Mouse (Mus musculus): ENCODE results near the gene Commd3.
A peak's percentile ranks its signal among the peaks of the same experiment; 100 is the strongest.

Commd3 gene

DNA sequence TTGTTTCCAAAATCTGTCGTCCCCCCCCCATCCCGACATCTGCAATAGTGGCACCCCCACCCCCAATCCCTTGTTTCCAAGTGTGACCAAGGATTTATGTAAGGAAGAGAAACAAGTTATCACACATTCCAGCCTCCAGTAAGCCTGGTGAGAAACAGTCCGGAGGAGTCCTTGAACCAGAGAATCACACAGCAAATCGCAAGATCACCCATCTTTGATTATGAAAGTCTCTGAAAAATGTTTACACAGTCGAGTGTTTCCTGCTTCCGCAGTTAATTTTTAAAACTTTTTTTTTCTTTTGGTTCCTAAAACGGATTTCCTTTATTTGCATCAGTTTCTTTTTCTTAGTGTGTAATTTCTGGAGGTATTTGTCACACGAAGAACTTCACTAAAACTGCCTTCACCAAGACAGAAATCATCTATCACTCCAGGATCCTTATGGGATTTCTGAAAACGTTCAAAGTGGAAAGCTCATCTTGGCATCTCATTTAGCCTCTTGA, 15.5 kb downstream of the Commd3 start:
- no peak for DNase-seq

DNA sequence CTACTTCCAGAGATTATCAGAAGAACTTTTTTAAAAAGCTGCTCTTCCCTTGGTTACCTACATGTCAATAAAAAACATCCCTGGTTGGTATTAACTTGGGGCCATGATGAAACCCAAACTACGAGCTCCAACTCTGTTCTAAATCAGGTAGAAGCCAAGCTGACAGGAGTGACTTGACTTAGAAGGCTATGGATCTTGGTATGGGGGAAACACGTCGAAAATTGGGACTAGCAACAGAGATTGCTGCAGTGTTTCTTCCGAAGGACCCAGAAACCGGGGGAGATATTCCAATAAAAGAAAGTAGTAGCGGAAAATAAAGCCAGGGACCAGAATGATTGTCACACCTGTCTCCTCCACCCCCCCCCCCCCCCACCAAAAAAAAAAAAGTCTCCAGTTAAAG, 16.1 kb downstream of the Commd3 start:
- no peak for DNase-seq

DNA sequence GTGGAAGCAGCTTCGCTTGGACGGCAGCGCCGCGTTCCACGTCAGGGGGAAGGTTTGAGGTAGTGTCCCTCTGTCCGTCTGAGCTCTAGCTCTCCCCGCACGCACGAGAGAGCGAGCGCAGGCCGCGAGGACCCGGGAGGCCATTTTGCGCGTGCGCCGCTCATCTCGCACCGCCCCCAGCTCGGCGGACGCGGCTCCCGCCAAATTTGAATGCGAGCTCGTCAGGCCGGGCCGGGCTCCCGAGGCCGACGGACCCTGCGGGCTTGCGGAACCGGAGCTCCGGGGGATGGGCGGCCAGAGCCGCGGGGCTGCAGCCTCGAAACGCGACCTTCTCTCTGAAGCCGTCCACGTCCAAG, 16.5 kb downstream of the Commd3 start:
- peak; percentile 53 for DNase-seq

DNA sequence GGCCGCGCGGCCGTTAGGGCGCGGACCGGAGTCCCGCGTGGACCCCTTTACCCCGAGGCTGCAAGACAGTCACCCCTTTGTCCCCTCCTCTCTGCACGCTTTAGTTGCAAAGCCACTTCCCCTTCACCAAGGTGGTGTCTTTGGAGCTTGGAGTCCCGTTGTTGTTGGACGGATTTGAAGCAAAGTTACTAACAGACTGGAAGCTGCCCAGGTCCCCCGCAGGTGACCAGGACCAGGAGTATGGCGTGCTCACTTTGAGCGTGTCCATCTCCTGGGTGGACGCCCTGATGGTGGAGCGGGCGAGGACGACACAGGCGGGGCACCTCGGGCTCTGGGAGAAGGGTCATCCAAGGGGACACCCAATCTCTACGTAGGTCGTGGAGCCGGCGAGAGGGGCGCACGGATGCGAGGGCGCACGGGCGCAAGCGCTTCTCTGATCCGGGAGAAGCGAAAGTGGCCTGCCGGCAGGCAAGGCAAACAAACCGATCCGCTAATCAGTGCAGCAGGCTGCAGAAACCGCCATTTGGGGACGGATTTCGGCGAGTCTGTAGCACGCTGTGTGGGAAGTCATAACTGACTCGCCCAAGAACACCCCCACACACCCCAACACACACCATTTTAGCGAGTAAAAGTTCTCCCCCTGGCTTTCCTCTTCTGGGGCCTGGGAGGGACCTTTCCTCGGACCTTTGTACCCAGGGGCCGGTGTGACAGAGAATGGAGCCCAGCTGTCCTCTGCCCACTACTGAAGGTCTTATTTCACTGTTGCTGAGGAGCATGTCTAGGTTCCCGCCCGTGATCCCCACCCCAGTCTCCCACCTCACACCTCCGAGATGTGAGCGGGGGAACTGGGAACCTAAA, 17.1 kb downstream of the Commd3 start:
- peak; percentile 55 for DNase-seq

- DNase-seq, result peak; percentile 46
Observed at GRCm38 (mm10) chr2:18690055-18690691, 18.0 kb downstream of the Commd3 start.

GRCm38 (mm10) chr2:18690756-18691155, 18.6 kb downstream of the Commd3 start:
- DNase-seq, result no peak

DNA sequence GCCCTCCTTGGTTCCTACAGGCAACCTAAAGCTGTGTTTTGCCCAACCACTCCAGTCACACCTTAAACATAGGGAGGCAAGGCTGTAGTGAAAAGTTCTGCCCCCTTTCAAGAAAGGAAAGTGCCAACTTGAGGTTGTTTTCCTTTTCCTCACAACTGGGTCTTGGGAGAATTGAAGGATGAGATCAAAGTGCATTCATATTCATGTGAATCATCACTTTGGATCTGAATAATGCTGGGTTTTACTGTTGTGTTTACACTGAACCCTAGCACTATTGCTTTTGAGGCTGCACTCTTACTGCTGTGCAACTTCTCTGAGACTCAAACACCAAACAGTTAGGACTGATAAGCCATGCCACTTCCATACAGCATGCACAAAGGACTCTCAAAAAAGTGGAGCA, 19.8 kb downstream of the Commd3 start:
- no peak for DNase-seq

- DNase-seq, result no peak
Observed at GRCm38 (mm10) chr2:18692548-18692947, 20.4 kb downstream of the Commd3 start.

- no peak for DNase-seq
Observed at GRCm38 (mm10) chr2:18693491-18693870, 21.3 kb downstream of the Commd3 start.

- DNase-seq, result peak; percentile 86
Observed at GRCm38 (mm10) chr2:18693871-18694610, 21.9 kb downstream of the Commd3 start, which contains the start of gene Spag6. Gene Spag6, plus strand, starts transcription at chr2:18694032.

DNA sequence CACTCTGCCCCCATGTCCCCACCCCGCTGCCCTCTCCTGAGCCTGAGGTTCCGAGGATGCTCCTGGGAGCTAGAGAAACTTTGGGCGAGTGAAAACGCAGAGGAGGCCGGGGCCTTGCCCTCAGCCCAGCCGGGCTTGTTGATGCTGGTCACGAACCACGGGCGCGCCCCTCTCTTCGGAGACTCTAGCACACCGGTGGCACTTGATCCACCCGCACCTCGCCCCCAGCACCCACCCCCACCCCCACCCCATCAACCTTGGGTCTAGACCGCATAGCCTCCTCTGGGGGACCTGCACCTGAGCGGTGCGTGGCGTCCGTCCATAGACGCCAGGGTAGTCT, 22.4 kb downstream of the Commd3 start:
- DNase-seq, result no peak

GRCm38 (mm10) chr2:18695163-18695562, 23.0 kb downstream of the Commd3 start:
- no peak for DNase-seq

GRCm38 (mm10) chr2:18695629-18696150, 23.5 kb downstream of the Commd3 start:
- no peak for DNase-seq

DNA sequence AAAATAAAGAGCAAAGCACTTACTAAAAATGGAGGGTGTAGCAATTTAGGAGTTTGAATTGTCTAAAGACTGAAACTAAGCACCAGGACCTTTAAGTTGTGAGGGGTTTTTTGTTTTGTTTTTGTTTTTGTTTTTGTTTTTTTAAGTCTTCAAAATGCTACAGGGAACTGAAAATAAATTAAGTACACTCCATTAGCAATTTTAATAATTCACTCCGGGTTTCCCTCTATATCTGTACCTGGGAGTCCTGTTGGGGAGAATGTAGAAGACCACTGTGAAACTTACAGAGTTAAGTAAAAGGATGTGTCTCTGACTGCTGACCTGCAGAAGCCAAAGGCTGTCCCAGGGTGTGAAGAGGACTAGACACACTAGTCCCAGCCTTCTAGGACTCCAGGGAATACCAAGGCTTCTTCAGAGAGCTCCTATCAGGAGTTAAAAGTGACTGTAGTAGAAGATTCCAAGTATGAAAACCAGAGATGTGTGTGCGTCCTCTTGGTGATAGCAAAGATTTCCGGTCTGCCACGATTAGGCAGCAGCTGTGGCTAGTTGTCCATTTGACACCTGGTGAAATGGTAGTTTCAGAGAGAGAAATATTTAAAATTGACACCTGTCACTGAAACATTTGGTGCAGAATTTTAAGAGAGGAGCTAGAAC, 25.5 kb downstream of the Commd3 start:
- DNase-seq, result no peak

DNA sequence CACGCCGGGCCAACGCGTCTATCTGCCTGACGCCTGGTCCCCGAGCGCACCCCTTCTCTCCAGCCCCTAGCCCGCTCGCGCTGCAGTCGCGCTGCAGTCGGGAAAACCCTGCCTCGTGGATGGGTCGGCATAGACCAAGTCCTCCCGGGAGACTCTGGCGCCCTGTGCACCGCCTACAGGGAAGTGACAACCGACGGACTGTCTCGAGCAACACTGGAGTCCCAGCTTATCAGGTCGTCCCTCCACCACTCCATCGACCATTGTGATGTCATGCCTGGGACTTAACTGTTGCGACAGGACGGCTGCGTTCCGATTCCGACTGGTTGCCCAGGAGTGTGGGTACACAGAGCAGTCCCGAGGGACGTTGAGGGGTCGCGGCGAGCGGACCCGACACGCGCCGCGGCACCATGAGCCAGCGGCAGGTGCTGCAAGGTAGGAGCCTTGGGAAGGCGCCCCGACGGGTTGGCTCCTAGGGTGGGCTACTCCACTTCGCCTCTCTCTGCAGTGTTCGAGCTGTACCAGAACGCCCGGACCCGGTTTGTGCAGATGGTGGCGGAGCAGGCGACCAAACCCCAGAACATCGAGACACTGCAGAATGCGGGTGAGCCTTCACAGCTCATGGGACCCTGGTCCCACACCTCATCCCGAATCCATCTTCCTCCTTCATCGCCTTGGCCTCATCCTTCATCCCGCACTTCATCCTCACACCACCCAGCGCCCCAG, 26.6 kb downstream of the Commd3 start:
- no peak for DNase-seq

DNA sequence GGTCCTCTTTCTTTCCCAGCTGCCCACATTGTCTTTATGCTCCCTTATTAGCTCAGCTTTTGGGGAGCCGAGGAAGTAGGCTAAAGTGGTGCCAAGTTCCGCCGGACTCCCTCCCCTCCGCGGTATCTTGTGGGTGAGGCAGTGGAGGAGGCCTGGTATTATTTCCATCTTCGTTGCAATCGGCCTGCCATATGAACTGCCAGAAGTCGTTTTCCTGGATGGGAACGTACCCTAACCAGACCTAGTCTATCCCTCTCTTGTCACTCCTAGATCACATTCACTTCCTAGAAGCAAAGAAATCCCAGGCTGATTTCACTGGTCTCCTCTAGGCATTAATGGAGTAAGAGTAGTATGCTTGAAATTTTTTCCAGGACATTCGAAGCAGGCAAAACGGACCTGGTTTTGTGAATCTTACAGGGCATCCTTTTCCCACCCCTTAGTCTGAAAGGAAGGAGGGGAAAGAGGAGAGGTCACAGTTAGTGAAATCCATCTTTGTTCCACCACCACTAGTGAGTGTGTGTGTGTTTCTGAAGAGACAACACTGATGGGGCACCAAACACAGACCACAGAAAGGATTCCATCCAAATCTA, 27.3 kb downstream of the Commd3 start:
- no peak for DNase-seq

DNA sequence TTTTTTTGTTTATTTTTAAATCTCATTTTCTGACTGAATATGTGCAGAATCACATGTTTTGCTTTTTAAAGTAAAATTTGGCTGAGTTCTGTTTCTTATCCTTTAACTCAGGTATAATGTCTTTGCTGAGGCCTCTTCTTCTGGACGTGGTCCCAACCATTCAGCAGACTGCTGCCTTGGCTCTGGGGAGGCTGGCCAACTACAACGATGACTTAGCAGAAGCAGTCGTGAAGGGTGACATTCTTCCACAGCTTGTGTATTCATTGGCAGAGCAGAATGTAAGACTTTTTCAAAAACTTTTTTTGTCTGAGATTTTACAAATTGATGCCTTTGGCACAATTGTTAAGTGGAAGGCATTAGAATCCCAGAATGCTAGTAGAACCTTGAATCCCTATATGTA, 38.2 kb downstream of the Commd3 start:
- no peak for DNase-seq

DNA sequence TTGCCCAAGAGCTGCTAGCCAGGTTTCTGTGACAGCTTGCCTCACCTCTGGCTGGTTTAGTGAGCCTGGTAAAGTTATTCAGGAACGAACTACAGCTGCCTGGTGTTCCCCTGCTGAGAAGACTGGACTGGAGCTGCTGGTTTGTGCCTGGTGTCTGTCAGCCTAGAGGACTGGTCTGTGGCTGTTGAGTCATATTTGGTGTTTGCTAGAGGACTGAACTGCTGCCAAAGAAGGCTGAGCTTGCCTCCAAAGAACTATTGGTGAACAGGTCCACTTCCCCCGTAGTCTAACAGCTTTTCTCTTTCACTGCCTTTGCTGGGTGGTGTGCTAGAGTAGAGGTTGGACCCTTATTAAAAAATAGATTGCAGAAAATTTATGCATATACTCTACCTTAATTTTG, 40.9 kb downstream of the Commd3 start:
- no peak for DNase-seq

GRCm38 (mm10) chr2:18714337-18714736, 42.2 kb downstream of the Commd3 start:
- no peak for DNase-seq

DNA sequence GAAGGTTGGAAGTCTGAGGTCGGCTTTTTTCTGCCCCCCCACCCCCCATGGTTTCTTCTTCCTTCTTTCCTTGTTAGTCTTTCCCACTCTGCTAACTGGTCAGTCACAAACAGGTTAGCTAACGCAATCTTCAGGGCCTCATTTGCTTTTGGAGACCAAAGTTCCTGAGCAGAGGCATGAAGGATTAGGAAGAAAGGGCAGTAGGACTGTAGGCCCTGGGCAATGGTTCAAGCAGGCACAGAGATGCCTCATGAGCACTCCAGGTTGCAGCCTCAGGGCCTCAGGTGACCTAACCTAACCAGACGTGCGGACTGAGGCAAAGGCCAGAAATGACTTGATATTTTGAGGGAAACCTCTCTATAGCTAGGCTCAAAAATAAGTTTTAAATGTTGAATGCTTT, 46.3 kb downstream of the Commd3 start:
- no peak for DNase-seq

DNA sequence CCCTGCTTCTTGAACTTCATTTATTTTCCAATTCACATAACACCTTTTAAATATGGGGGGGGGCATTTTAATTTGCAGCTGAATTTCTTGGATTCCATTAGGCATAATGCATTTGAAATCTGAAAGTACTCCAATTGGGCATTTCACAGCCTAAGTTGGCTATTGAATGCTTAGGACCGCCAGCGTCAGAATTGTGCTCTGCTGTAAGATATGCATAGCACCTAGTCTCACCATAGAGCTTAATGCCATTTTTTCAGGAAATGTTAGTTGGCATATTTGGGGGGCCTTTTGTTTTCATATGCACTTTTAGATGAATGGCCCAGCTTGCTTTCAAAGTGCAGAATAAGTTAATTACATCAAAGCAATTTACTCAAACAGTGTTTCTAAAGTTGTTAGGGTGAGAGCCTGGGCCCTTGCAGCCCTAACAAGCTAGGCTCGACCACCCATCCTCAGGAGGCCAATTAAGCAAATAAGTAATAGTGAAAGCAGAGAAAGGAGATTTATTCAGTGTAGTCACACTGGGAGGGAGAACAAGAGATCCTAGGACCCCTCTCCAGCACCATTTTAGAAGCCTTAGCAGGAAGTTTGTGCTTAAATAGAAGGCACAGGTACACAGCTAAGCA, 50.1 kb downstream of the Commd3 start:
- no peak for DNase-seq
